Mouse (Mus musculus): Measurements from ENCODE around the gene Gm14440. TPM values are rescaled to one million over a fixed set of nuclear protein-coding genes. Genes with fewer than 3 reads are reported as not detected.
"Not testable (repeated sequence)": the region's sequence is repeated elsewhere in the genome, so short reads cannot be mapped to it uniquely, and the experiment has no call there.

Gm14440 gene
- 0.05 and 3.2 TPM in 2 replicates for polyA plus RNA-seq (2015; fragmentation: Nextera tagmentation; extraction: Ambion mirVana)

GRCm38 (mm10) chr2:175274825-175275224, at the start of gene Gm14440:
TSS of gene Gm14440 (plus strand) at chr2:175275125.
- not testable (repeated sequence) for ATAC-seq (ENCODE audit: low FRiP score); H3K36me3 ChIP-seq; H3K9ac ChIP-seq (replicated peaks); H3K4me2 ChIP-seq; H3K27ac ChIP-seq (replicated peaks); H3K4me3 ChIP-seq (replicated peaks); H3K4me1 ChIP-seq; H3K9me3 ChIP-seq (replicated peaks); H3K27me3 ChIP-seq (replicated peaks)
- WGBS = no CpG with 5 or more reads among the region's 6 CpGs

Other genes starting within 250 kb of the Gm14440 start
- 0.37 and 0.45 TPM in 2 replicates for gene Gm14393, start 207.3 kb upstream of the Gm14440 start, polyA plus RNA-seq (2015; fragmentation: Nextera tagmentation; extraction: Ambion mirVana)
- gene Gm14399, start 133.1 kb upstream of the Gm14440 start, polyA plus RNA-seq (2015; fragmentation: Nextera tagmentation; extraction: Ambion mirVana) = 4.3 and 6.4 TPM in 2 replicates
- 1.2 and 1.4 TPM in 2 replicates for gene Gm14443, start 99.3 kb upstream of the Gm14440 start, polyA plus RNA-seq (2015; fragmentation: Nextera tagmentation; extraction: Ambion mirVana)
- gene Gm14391, start 68.2 kb upstream of the Gm14440 start, polyA plus RNA-seq (2015; fragmentation: Nextera tagmentation; extraction: Ambion mirVana) = 5.0 and 6.0 TPM in 2 replicates
- gene Gm4631, start 63.1 kb downstream of the Gm14440 start, polyA plus RNA-seq (2015; fragmentation: Nextera tagmentation; extraction: Ambion mirVana) = 16.9 and 17.0 TPM in 2 replicates
- 3.4 and 5.9 TPM in 2 replicates for gene Zfp968, start 97.3 kb downstream of the Gm14440 start, polyA plus RNA-seq (2015; fragmentation: Nextera tagmentation; extraction: Ambion mirVana)
- gene Gm4724, start 160.7 kb downstream of the Gm14440 start, polyA plus RNA-seq (2015; fragmentation: Nextera tagmentation; extraction: Ambion mirVana) = 14.8 and 24.7 TPM in 2 replicates
- 9.0 TPM in 1 of 2 replicates, not detected in the other for gene Zfp965, start 194.9 kb downstream of the Gm14440 start, polyA plus RNA-seq (2015; fragmentation: Nextera tagmentation; extraction: Ambion mirVana)

All from neural tube, embryonic 15.5 days (tissue).